Mouse (Mus musculus) 3134 (cell line): ENCODE data around the gene 6430548M08Rik.
A peak's percentile ranks its signal among the peaks of the same experiment; 100 is the strongest.

Source experiments
- DNase-seq: peaks from one replicate; pipeline ENCODE4 v3.0.0-alpha.2; 2011; ENCODE audit warnings: low spot score; ENCODE audit not compliant: insufficient read length; ENCODE audit errors: extremely low read depth

The 6430548M08Rik gene

GRCm38 (mm10) chr8:120140769-120141168, 26.8 kb downstream of the 6430548M08Rik start:
- DNase-seq = no peak

DNA sequence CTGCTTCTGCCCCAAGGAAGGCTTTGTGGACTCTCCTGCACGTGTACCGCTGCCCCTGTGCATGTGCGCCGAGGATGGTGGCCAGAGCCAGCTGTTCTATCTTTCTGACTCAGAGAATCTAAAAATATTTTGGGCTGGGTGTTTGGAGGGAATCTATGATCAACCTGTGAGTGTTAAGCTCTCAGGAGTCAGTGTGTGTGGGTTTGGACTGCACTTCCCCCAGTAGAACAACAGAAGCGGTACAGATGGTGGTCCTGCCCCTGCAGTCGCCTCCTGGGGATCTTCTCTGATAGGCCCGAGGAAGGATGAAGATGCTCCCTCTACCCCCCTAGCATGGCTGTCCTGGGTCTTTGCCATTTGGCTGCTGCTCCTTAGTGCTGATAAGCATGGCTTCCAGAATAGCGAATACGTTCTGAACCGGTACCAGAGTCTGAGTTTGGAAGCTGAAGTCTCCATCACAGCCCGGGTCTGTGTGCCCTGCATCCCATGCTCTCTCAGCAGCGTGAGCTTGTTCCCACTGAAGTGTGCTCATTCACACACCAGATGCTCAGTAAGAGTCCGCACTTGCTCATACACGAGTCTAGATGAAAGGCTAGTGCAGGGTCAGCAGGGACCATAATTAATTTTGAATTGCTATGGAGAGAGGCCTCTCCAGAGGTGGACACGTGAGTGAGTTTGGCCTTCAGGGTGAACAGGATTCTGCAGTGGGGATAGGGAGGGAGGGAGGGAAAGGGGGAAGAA, 30.1 kb downstream of the 6430548M08Rik start:
- DNase-seq = no peak

DNA sequence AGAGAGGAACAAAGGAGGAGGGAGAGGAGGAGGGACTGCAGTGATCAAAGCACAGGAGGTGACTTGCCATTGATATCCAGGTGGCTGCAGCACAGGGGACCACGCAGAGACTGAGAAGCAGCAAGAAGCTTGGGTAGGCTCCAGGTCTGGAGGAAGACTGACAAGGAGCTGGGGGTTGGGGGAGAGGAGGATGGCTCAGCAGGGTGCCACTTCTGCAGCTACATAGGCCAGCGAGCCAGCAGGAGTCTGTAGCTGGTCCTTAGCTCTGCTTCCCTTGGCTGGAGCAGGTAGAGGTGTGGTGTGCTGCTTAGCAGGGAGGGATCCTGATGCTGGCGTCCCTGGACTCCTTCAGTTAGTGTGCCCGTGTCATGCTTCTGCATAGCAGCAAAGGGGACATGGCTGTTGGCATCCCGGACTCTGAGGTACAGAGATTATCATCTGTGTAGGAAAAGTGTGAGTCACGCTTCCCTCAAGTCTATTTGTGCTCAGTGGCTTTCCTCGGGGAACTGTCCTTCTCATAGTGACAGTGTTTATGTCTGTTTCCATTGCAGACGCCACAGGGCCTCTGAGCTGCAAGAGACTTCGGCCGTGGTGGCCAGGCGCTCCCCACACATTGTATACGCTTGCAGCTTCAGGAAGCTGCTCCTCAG, 30.8 kb downstream of the 6430548M08Rik start:
- no peak for DNase-seq

GRCm38 (mm10) chr8:120146051-120146450, 32.1 kb downstream of the 6430548M08Rik start:
- DNase-seq = no peak

- peak; percentile 52 for DNase-seq
Observed at GRCm38 (mm10) chr8:120150028-120150427, 36.1 kb downstream of the 6430548M08Rik start.

DNA sequence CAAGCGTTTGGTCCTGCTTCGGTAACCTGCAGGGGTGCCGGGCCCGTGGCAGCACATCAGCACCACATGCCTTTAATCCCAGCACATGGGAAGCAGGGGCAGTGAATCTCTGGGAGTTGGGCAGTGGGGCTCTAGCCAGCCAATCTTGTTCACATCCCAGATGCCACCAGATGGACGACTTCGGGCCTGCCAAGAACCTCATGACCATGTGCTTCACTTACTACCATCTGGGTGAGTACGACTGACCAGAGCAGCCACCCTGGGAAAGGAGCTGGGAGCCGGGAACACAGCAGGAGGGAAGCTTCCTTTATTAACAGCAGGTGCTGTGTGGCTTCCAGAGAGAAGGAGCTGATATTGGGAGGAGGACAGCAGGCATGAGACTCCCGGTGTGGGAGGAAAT, 37.2 kb downstream of the 6430548M08Rik start:
- no peak for DNase-seq

DNA sequence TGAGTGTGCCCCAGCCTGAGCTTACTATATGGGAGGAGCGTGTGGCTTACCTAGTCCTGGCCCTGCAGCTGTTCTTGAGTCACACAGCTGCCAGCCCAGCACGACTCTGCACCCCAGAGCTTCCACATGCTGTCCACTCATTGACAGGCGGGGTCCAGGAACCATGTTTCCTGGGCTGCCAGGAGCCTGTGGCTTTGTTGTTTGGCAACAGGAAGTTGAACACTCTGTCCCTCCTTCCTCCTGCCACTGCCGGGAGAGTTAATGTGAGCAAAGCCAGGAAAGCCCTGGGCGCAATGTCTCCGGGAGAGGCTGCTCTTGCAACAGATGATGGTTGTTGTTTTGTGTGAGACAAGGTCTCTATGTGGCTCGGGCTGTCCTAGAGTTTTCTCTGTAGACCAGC, 38.7 kb downstream of the 6430548M08Rik start:
- peak; percentile 44 for DNase-seq

DNA sequence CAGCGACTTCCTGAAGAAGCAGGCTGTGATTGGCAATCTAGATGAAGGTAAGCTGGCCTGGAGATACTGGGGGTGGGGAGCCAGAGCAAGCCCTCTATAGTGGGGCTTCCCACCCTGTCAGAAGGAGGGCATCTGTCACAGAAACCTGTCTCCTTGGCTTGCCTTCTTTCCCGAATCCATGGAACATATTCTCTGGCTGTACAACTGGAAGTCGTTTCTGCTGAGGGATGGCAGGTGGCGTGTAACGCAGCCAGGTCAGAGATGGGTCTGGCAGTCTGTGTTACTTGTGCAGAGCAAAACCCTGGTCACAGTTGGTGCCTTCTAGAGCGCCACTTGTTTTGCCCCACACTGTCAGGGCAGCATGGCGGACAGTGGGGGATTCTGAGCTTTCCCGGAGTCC, 46.4 kb downstream of the 6430548M08Rik start:
- no peak for DNase-seq

GRCm38 (mm10) chr8:120161658-120162403, 47.9 kb downstream of the 6430548M08Rik start:
- DNase-seq = no peak

GRCm38 (mm10) chr8:120162404-120162752, 48.4 kb downstream of the 6430548M08Rik start:
- DNase-seq = no peak

DNA sequence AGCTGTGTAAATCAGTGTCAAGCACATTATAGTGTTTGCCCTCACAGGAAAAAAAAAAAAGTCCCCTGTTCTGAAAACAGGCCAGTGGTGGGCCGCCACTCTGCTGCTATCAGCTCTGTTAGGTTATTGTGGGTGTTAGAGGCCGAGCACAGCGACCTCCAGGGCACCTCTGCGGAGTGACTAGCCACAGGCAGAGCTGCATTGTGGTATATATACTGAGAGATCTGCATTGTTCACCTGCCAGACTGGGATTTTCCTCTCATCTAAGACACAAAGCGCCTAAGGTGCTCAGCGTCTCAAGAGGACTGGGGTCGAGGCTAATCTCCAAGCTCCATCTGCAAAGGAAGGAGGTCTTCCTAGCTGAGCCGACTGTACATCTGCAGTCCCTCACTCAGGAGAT, 49.4 kb downstream of the 6430548M08Rik start:
- no peak for DNase-seq

GRCm38 (mm10) chr8:120164026-120164425, 50.1 kb downstream of the 6430548M08Rik start:
- no peak for DNase-seq

- DNase-seq = no peak
Observed at GRCm38 (mm10) chr8:120167136-120167535, 53.2 kb downstream of the 6430548M08Rik start.

- no peak for DNase-seq
Observed at GRCm38 (mm10) chr8:120167821-120168220, 53.9 kb downstream of the 6430548M08Rik start.

- DNase-seq = no peak
Observed at GRCm38 (mm10) chr8:120169119-120169518, 55.2 kb downstream of the 6430548M08Rik start.

DNA sequence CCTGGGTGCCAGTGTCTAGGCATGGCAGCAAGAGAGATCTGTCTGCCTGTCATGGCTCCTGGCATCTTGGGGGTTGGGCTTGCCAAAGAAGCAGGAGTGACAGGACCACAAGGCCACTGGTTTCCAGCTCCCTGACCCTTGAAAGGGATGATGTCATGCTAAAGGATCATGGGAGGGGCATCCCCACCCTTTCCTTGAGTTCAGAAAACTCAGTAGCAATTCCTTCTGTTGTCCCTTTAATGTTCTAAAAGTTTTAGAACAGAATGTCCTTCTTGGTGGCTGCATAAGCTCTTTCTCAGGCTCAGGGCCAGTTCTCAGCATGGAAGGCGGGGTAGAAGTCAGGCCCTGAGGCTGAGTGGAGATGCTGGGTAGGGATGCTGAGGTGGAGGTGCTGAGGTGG, 59.2 kb downstream of the 6430548M08Rik start:
- DNase-seq = no peak

- DNase-seq = no peak
Observed at GRCm38 (mm10) chr8:120174606-120175005, 60.7 kb downstream of the 6430548M08Rik start.

DNA sequence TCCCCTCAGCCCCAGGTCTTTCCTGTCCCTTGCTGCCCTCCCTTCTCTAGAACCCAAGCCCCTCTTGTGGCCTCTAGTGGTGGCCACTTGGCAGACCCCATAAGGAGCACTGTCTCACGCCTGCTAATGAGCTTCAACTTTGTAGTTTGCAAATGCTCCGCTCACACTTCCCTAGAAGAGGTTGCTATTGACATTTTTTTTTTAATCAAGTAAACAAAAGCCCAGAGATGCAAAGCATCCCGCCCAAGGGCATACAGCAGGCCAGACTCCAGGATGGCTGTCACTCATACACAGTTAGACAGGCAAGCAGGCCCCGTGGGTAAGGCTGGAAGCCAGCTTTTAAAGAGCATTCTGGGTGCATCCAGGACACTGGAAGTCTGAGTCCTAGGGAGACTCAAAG, 62.7 kb downstream of the 6430548M08Rik start:
- no peak for DNase-seq

DNA sequence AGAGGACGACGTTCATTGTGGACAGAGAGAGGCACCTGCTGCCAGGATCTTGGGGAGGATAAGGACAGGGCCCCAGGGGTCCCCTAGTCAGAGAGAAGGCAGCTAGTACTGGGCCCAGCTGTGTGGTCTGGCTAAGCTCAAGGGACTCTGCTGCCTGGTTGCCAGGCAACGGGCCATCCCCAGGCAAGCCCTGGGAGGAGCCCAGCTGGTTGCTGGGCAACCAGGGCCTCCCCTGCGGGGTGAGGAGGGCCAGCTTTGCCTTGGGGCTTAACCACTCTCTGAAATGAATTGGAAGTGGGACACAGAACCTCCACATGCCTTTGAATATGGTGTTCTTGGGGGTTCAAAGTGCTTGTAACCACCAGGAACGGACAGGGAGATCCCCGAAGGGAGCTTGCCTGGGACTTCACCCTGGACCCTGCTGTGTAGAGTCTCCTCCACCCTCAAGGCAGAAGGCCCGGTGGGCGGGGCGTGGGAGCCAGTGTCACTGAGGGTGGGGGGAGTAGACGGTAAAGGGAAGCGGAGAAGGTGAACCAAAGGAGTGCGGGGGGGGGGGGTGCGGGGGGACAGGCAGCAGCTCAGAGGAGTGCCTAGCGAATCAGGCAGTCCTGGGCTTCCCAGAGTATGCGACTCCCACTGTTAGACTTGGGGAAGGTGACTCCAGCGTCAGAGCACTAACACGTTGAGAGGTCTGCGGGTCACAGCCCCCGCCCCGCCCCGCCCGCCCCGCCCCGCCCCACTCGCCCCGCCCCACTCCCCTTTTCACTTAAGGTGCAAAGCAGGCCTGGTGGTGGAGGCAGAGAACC, 63.6 kb downstream of the 6430548M08Rik start, which contains the start of gene Fam92b:
Gene Fam92b, minus strand, starts transcription at position 149 of the 806 bp plus-strand sequence.
- DNase-seq = peak; percentile 45

GRCm38 (mm10) chr8:120178124-120178514, 64.2 kb downstream of the 6430548M08Rik start:
- DNase-seq = no peak

GRCm38 (mm10) chr8:120179027-120179431, 65.1 kb downstream of the 6430548M08Rik start:
- peak; percentile 70 for DNase-seq
